Mouse (Mus musculus) embryonic facial prominence, embryonic 14.5 days (tissue): ENCODE measurements around the gene Lrrc18. TPM values are rescaled to one million over a fixed set of nuclear protein-coding genes. Genes with fewer than 3 reads are reported as not detected.

Source experiments
- ATAC-seq: fragments of 200-750 bp; cut with Nextera tagmentation; 2 replicates; pipeline ENCODE4 v1.8.0; 2017; ENCODE audit warnings: low read depth, moderate number of reproducible peaks, moderate TSS enrichment
- DNase-seq: peaks from one replicate; pipeline ENCODE4 v3.0.0-alpha.2; 2015; ENCODE audit warnings: low spot score
- H3K27ac ChIP-seq: fragments of 300-500 bp; sonication (generic); replicated peaks from 2 replicates; pipeline ENCODE4 v1.5.1; 2014; ENCODE audit warnings: low read depth, mild to moderate bottlenecking, low read length, moderate library complexity
- H3K27me3 ChIP-seq: fragments of 300-500 bp; sonication (generic); replicated peaks from 2 replicates; pipeline ENCODE4 v1.6.1; 2014; ENCODE audit warnings: low read length; ENCODE audit not compliant: control insufficient read depth, insufficient read depth
- H3K36me3 ChIP-seq: fragments of 300-500 bp; sonication (generic); 2 replicates; pipeline ENCODE4 v1.6.1; 2014; ENCODE audit warnings: low read length, mixed read lengths; ENCODE audit not compliant: control insufficient read depth, insufficient read depth
- H3K4me1 ChIP-seq: fragments of 300-500 bp; sonication (generic); 2 replicates; pipeline ENCODE4 v1.6.1; 2014; ENCODE audit warnings: antibody characterized with exemption, low read length; ENCODE audit not compliant: control insufficient read depth, insufficient read depth
- H3K4me2 ChIP-seq: fragments of 300-500 bp; sonication (generic); 2 replicates; pipeline ENCODE4 v1.6.1; 2014; ENCODE audit warnings: low read depth, mild to moderate bottlenecking, low read length, moderate library complexity, mixed read lengths
- H3K4me3 ChIP-seq: fragments of 300-500 bp; sonication (generic); 2 replicates; pipeline ENCODE4 v1.5.1; 2014; ENCODE audit warnings: low read depth, mild to moderate bottlenecking, low read length
- H3K9ac ChIP-seq: fragments of 300-500 bp; sonication (generic); 2 replicates; pipeline ENCODE4 v1.6.1; 2014; ENCODE audit warnings: low read depth, mild to moderate bottlenecking, low read length, moderate library complexity, mixed read lengths
- H3K9me3 ChIP-seq: fragments of 300-500 bp; sonication (generic); 2 replicates; pipeline ENCODE4 v1.6.1; 2016; ENCODE audit warnings: low read length; ENCODE audit not compliant: control insufficient read depth
- WGBS: fragments of 180-500 bp; shearing (Covaris S2); extraction: QIAGEN DNeasy Blood & Tissue Kit; methylation state at CpG from one replicate; pipeline ENCODE4 v1.1.7; 2014; 5-methylcytosine and 5-hydroxymethylcytosine counted together
- polyA plus RNA-seq: library from polyadenylated mRNA; unstranded; fragments of >200 nt; fragmentation: Nextera tagmentation; extraction: Ambion mirVana; gene quantifications from 2 replicates; pipeline ENCODE4 v1.2.1, GENCODE M21; 2014

The Lrrc18 gene
- polyA plus RNA-seq, result 0.58 and 0.96 TPM in 2 replicates

DNA sequence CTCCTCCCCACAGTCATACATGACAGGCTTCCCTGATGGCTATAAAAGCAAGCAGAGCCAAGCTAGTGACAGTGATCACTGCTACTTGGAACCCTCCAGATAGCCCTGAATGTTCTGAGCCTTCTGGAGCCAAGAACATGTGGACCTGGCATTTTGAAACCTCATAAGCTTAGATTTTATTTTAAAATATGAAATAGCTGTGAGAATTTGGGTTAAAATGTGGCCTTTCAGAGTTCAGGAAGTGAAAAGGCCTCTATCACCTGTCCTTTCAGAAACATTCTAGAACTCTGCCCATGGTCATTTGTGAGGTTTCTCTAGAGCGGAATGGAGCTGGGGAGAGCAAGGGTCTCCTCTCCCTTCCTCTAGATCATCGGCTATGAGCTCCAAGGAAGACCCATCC is at the start of gene Lrrc18:
Lrrc18 (plus strand) TSS at position 301 of the 400 bp plus-strand sequence.
- 88% methylated on average over 2 of the region's 2 CpGs for WGBS
- DNase-seq, result no peak

DNA sequence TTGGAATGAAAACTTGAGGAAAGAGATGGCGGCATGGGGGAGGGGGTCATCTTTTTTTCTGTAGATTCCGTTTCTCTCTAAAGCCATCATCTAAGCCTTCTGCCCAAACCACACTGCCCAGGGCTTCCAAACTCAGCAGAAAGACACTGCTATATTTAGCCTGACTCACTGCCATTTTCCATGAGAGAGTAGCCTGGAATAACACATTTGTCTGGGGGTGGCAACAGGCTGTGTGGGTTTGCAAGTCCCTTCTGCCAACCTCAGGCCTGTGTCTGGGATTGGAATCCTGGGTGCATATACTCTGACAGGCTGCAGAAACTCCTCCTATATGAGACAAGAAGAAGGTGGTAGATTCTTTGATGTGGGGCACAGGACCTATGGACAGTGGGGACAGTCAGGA is 43.7 kb upstream of the Lrrc18 start:
- DNase-seq (no peak), ATAC-seq (no peak)
- H3K36me3 ChIP-seq, result no peaks in the 10 kb centered on the region
- H3K9me3 ChIP-seq, result no peaks in the 10 kb centered on the region
- no peak overlapping the region for H3K4me3 ChIP-seq
- 87% methylated on average over 2 of the region's 2 CpGs for WGBS
- peaks cover 7% of the 10 kb centered on the region for H3K4me1 ChIP-seq
- no peak overlapping the region for H3K9ac ChIP-seq
- H3K27me3 ChIP-seq, result no peaks in the 10 kb centered on the region
- no peak overlapping the region for H3K27ac ChIP-seq
- no peak overlapping the region for H3K4me2 ChIP-seq

More for the DNA sequence above, at the start of gene Lrrc18:
- no peak within 1 kb of the TSS for H3K4me3 ChIP-seq
- no peak within 1 kb of the TSS for H3K27ac ChIP-seq
- no peak within 1 kb of the TSS for H3K4me2 ChIP-seq
- H3K36me3 ChIP-seq, result no peaks in the 10 kb centered on the region
- no peak for ATAC-seq
- H3K4me1 ChIP-seq, result peaks cover 12% of the 10 kb centered on the region
- no peak within 1 kb of the TSS for H3K9ac ChIP-seq
- no peaks in the 10 kb centered on the region for H3K27me3 ChIP-seq
- H3K9me3 ChIP-seq, result no peaks in the 10 kb centered on the region

DNA sequence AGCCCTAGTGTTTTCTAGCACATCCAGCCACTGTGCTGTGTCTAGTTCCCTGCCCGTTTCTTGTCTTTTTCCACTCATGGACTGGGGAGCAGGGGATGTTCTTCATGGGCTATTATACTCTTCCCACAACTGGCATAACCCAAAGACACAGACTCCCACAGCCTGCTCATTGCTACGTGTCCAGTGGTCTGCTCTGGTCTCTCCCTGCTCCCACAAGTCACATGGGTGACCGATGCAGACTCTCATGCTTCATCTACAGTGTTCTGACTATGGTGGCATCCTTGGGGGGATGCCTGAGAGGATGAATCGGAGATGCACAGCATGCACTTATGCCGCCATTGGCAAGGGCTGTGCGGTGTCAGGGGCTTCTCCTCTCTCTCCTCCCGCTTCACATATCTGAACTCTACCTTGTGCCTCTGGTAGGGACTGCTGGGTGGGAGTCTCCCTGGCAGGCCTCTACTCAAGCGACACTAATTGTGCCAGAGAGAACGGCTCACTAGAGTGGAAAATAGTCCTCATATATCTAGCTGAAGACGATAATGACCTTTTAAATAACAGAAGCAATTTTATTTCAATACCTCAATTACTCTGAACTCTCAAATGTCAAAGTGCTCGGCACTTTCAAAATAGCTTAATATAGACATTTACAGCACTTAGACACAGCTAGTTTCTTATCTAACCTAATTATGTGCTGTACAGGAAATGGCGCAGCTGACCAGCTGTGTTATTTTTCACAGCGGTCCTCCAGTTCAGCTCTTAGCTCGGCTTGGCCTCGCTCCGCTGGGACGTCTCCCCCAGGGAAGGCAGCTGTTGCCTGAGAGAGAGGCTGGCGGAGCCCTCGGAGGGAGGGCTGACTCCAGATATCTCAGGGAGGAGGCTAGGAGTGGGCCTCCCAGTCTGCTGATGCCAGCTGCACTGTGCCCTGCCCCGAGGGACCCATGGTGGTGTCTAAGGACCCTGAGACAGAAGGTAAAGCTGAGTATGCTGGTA is 40.6 kb upstream of the Lrrc18 start:
- Histone ChIP-seq H3K27ac (0 out of 2 replicates have a peak overlapping the region, but pooled peaks have one; percentile 11), H3K4me2 (no peak overlapping the region), H3K9ac (no peak overlapping the region), H3K4me3 (no peak overlapping the region), H3K36me3 (no peaks in the 10 kb centered on the region), H3K9me3 (no peaks in the 10 kb centered on the region), H3K27me3 (no peaks in the 10 kb centered on the region), H3K4me1 (peaks cover 7% of the 10 kb centered on the region)
- peak; percentile 86 for DNase-seq
- 47% methylated on average over 20 of the region's 20 CpGs for WGBS
- peak; percentile 92 for ATAC-seq

DNA sequence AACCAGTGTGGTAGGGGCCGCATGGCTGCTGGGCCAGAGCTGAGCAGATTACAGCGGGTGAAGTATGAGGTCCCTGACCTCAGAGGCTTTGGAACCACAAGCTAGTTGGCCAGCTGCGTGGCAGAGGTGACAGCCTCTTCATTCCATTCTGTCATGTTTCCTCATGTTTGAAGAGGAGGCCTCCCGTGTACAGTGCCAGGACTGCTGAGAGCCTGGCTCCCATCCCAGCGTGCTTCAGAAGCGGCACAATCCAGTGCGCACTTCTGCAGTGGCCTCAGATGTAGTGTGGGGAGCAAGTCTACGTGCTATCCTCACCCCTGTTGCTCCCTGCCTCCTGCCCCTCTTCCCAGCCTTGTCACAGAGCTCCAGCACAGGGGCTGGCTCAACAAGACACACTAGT is 34.7 kb upstream of the Lrrc18 start:
- no peak for DNase-seq
- Histone ChIP-seq H3K4me1 (peaks cover 4% of the 10 kb centered on the region; the same call in 1 of the 2 replicates), H3K27ac (no peak overlapping the region), H3K4me2 (no peak overlapping the region), H3K27me3 (no peaks in the 10 kb centered on the region), H3K4me3 (no peak overlapping the region), H3K36me3 (no peaks in the 10 kb centered on the region), H3K9me3 (no peaks in the 10 kb centered on the region), H3K9ac (no peak overlapping the region)
- no peak for ATAC-seq
- 66% methylated on average over 8 of the region's 8 CpGs for WGBS

DNA sequence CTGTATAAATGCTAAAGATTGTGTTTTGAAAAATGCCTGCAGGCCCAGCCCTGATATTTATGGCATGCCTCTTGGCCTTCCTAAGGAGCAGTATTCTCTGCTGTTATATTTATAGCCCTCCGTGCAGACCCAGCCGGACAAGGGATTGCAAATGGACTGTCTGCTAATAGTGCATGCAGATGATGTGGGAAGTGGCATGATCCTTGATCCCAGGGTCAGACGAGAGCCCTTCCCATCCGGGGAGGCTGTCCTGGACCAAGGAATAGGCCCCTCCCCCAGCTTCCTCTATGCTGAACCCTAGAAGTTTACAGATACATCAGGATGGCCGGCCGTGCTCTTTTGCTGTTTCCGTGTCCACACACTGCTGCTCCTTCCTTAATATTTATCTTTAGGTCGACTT is 32.5 kb upstream of the Lrrc18 start:
- Histone ChIP-seq H3K4me2 (no peak overlapping the region), H3K4me3 (no peak overlapping the region), H3K9me3 (no peaks in the 10 kb centered on the region), H3K9ac (no peak overlapping the region), H3K36me3 (no peaks in the 10 kb centered on the region), H3K27me3 (no peaks in the 10 kb centered on the region), H3K4me1 (peaks cover 11% of the 10 kb centered on the region; the same call in 1 of the 2 replicates), H3K27ac (no peak overlapping the region)
- 58% methylated on average over 8 of the region's 8 CpGs for WGBS
- DNase-seq (no peak), ATAC-seq (no peak)

DNA sequence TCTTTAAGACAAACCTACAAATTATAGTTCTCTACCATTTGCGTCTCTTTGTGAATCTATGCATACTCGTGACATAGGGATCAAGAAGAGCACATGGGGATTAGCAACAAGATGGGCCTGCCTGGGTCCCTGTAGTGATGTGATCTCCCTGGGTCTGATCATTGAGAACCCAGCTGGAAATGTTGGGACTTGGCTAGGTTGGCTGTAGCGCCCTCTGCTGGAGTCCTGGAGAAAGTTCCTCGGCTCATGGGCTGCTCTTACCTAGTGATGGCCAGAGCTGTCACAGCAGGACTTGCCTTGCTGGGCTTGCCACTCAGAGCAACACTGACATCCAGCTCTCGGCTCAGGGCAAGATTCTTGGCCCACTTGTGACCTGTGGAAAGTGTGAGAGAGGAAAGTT is 30.7 kb upstream of the Lrrc18 start:
- Histone ChIP-seq H3K4me1 (peaks cover 11% of the 10 kb centered on the region), H3K27ac (no peak overlapping the region), H3K27me3 (no peaks in the 10 kb centered on the region), H3K4me3 (no peak overlapping the region), H3K4me2 (no peak overlapping the region), H3K36me3 (no peaks in the 10 kb centered on the region), H3K9me3 (no peaks in the 10 kb centered on the region), H3K9ac (no peak overlapping the region)
- DNase-seq (peak; percentile 69), ATAC-seq (peak; percentile 60; the same call in 1 of the 2 replicates)
- WGBS, result 45% methylated on average over 5 of the region's 5 CpGs

DNA sequence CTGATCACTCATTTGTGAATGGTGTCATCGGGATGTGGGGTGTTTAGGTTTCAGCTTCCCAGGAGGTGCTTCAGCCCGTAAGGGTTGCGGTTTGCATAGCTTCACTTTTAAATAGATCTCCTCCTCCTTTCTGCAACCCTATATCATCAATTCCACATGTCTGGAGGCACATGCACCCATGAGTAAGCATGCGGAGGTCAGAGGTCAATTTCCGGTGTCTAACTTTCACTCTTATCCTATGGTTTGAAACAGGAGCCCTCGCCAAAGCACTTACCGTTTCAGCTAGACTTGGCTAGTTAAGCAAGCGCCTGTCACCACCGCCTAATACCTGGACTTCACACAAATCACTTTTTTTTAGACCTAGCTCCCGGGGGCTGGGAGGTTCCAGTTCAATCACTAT is 26.4 kb upstream of the Lrrc18 start:
- no peak overlapping the region for H3K9ac ChIP-seq
- no peak overlapping the region for H3K4me2 ChIP-seq
- H3K36me3 ChIP-seq, result no peaks in the 10 kb centered on the region
- peaks cover 11% of the 10 kb centered on the region for H3K4me1 ChIP-seq
- 35% methylated on average over 10 of the region's 10 CpGs for WGBS
- no peak for ATAC-seq
- H3K27me3 ChIP-seq, result no peaks in the 10 kb centered on the region
- peak; percentile 38 for DNase-seq
- no peak overlapping the region for H3K4me3 ChIP-seq
- no peak overlapping the region for H3K27ac ChIP-seq
- H3K9me3 ChIP-seq, result no peaks in the 10 kb centered on the region

DNA sequence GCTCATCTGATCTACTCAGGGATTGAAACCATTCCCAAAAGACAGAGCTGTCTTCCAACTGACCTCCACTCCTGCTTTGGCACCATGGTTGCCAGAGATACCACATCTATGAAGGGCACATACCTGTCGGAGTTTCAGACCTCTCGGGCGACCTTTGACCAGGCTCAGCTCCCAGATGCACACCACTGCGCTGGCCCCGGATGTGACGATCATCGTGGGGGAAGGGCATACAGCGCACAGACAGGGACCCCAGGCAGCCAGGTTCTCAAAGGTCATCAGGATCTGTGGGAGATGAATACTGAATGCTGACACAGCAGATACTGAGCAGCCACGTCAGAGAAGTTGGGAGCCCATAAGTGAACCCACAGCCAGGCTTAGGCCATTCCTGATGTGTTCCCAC is 20.5 kb upstream of the Lrrc18 start:
- Histone ChIP-seq H3K36me3 (no peaks in the 10 kb centered on the region), H3K9me3 (no peaks in the 10 kb centered on the region), H3K9ac (no peak overlapping the region), H3K4me2 (no peak overlapping the region), H3K27me3 (no peaks in the 10 kb centered on the region), H3K4me1 (no peaks in the 10 kb centered on the region), H3K4me3 (no peak overlapping the region), H3K27ac (no peak overlapping the region)
- ATAC-seq, result no peak
- DNase-seq, result no peak
- WGBS, result 68% methylated on average over 9 of the region's 9 CpGs
